Mouse (Mus musculus) heart, postnatal 25 days (tissue): ENCODE measurements around the gene B4galt2. TPM values are rescaled to one million over a fixed set of nuclear protein-coding genes. Genes with fewer than 3 reads are reported as not detected.

ENCODE experiments used
- DNase-seq: peaks from one replicate; pipeline ENCODE4 v3.0.0; 2022; ENCODE audit warnings: low spot score
- intact Hi-C: fragments of 180-260 bp; cut with DNase I; formaldehyde crosslinking; loops from one replicate; pipeline ENCODE4 v1.15.1; 2025
- total RNA-seq, 2 experiments: library from RNA; stranded (reverse); gene quantifications; 2 replicates each; pipeline ENCODE4 v1.2.3; 2021

Gene B4galt2
- total RNA-seq, result 1 to 10 TPM; 4.5 to 5.2 TPM

GRCm38 (mm10) chr4:117882701-117883691, at the start of gene B4galt2:
B4galt2 (minus strand) TSS chr4:117883487.
- DNase-seq, result peak; percentile 37
- intact Hi-C loops, result loop anchor here (5.0 kb wide), 1 partner anchor 199 kb away; no protein-coding TSS in a partner anchor

- DNase-seq, result no peak
- intact Hi-C loops, result loop anchor here (5.0 kb wide), 1 partner anchor 102 kb away; no protein-coding TSS in a partner anchor
These were observed 46.1 kb upstream of the B4galt2 start, which contains the start of gene Artn for GRCm38 (mm10) chr4:117929391-117929881. Artn (minus strand) TSS chr4:117929763.

- intact Hi-C loops, result loop anchor here (1.0 to 5.0 kb wide), 2 partner anchors 101 to 155 kb away; no protein-coding TSS in a partner anchor
These were observed 45.5 kb upstream of the B4galt2 start for GRCm38 (mm10) chr4:117928699-117929241.

GRCm38 (mm10) chr4:117928234-117928633, 44.9 kb upstream of the B4galt2 start:
- intact Hi-C loops, result loop anchor here (1.0 to 5.0 kb wide), 2 partner anchors 101 to 155 kb away; no protein-coding TSS in a partner anchor
- DNase-seq, result no peak

More at GRCm38 (mm10) chr4:117928699-117929241, 45.5 kb upstream of the B4galt2 start:
- DNase-seq, result no peak

GRCm38 (mm10) chr4:117926545-117927482, 43.5 kb upstream of the B4galt2 start:
- intact Hi-C loops, result loop anchor here (5.0 kb wide), 1 partner anchor 100 kb away; no protein-coding TSS in a partner anchor
- DNase-seq, result no peak

GRCm38 (mm10) chr4:117924916-117925315, 41.6 kb upstream of the B4galt2 start:
- intact Hi-C loops, result loop anchor here (5.0 kb wide), 1 partner anchor 98 kb away; no protein-coding TSS in a partner anchor
- DNase-seq, result no peak

GRCm38 (mm10) chr4:117923450-117923849, 40.2 kb upstream of the B4galt2 start:
- intact Hi-C loops, result no loop called here
- no peak for DNase-seq

GRCm38 (mm10) chr4:117921358-117921757, 38.1 kb upstream of the B4galt2 start:
- intact Hi-C loops, result no loop called here

GRCm38 (mm10) chr4:117918762-117919161, 35.5 kb upstream of the B4galt2 start:
- no peak for DNase-seq
- intact Hi-C loops, result no loop called here

More at GRCm38 (mm10) chr4:117921358-117921757, 38.1 kb upstream of the B4galt2 start:
- no peak for DNase-seq

- no peak for DNase-seq
- intact Hi-C loops, result no loop called here
These were observed 35.0 kb upstream of the B4galt2 start for GRCm38 (mm10) chr4:117918261-117918660.

- intact Hi-C loops, result no loop called here
- no peak for DNase-seq
These were observed 34.6 kb upstream of the B4galt2 start for GRCm38 (mm10) chr4:117917847-117918246.

GRCm38 (mm10) chr4:117917402-117917801, 34.1 kb upstream of the B4galt2 start:
- intact Hi-C loops, result no loop called here
- no peak for DNase-seq

GRCm38 (mm10) chr4:117916386-117916785, 33.1 kb upstream of the B4galt2 start:
- intact Hi-C loops, result no loop called here

GRCm38 (mm10) chr4:117915489-117916105, 32.3 kb upstream of the B4galt2 start:
- intact Hi-C loops, result no loop called here

More at GRCm38 (mm10) chr4:117916386-117916785, 33.1 kb upstream of the B4galt2 start:
- no peak for DNase-seq

GRCm38 (mm10) chr4:117914591-117915442, 31.5 kb upstream of the B4galt2 start, which contains the start of gene Ipo13:
Ipo13 (minus strand) TSS chr4:117914999.
- peak; percentile 86 for DNase-seq
- intact Hi-C loops, result loop anchor here (1.0 to 5.0 kb wide), 2 partner anchors 23 to 262 kb away; partner anchors contain the start of gene Dph2

More at GRCm38 (mm10) chr4:117915489-117916105, 32.3 kb upstream of the B4galt2 start:
- no peak for DNase-seq

- DNase-seq, result no peak
These were observed 30.7 kb upstream of the B4galt2 start for GRCm38 (mm10) chr4:117914031-117914430.

GRCm38 (mm10) chr4:117913421-117913820, 30.1 kb upstream of the B4galt2 start:
- no peak for DNase-seq
- intact Hi-C loops, result loop anchor here (5.0 kb wide), 1 partner anchor 264 kb away; no protein-coding TSS in a partner anchor

More at GRCm38 (mm10) chr4:117914031-117914430, 30.7 kb upstream of the B4galt2 start:
- intact Hi-C loops, result loop anchor here (1.0 to 5.0 kb wide), 2 partner anchors 22 to 263 kb away; partner anchors contain the start of gene Dph2
